Mouse (Mus musculus): ENCODE results near the gene Timm10b.

- TF ChIP-seq CTCF (IDR thresholded peaks at IDR 0.05; ENCODE audit: borderline replicate concordance, control insufficient read depth, extremely low read depth, insufficient read depth, low read length, poor library complexity) (no peak), POLR2A (IDR thresholded peaks at IDR 0.05; ENCODE audit: control insufficient read depth, extremely low read depth, insufficient read depth, low read length, poor library complexity) (no peak)
Observed at GRCm38 (mm10) chr7:105632551-105632972, 7.3 kb upstream of the Timm10b start.

All from thymus, adult 2 months (tissue).